Mouse (Mus musculus) yolk sac, embryonic 10.5 days (tissue): ENCODE data around the gene Slc25a11.
A peak's percentile ranks its signal among the peaks of the same experiment; 100 is the strongest.

Experiments
- DNase-seq: peaks from one replicate; pipeline ENCODE4 v3.0.0-alpha.2; 2017; ENCODE audit warnings: low spot score

Gene Slc25a11

DNA sequence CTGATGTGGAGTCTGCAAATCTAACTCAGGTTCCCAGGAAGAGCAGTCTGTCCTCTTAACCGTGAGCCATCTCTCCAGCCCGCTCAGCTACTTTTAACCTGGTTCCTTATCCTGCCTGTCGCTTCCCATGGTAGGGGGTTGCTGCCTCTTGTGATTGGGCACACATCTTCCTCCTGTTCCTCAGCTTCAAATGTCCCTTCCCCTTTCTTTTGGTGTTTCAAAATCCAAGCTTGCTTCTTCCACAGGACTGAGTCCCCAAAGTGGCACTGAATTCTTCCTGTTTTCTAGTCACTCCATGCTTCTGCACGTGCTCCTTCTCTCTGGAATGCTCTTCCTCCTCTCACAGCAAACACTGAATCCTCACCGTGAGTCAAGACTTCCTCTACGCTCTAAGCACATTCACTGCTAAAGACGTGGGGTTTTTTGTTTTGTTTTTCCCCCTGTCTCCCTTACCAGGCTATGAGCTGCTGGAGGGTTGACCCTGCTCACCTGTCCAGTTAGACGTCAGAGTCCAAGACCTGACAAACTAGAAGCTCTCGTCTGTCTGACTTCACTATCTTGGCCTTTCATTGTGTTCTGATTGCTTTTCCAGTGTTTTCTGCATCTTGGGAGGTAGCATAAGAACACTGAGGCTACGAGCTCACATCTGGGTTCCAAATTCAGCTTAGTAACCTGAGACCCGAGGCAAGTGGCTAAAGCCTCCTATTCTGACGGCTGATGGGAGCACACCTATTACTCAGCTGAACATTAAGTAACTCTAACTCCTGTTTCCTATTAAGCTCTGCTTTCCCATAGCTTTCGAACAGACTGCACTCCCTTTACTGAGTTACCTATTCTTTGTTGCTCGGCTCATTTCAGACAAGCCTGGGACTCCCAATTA is 20.2 kb upstream of the Slc25a11 start:
- no peak for DNase-seq

- no peak for DNase-seq
Observed at GRCm38 (mm10) chr11:70666687-70667086, 19.4 kb upstream of the Slc25a11 start.

- no peak for DNase-seq
Observed at GRCm38 (mm10) chr11:70664741-70665140, 17.5 kb upstream of the Slc25a11 start.

- no peak for DNase-seq
Observed at GRCm38 (mm10) chr11:70663957-70664356, 16.7 kb upstream of the Slc25a11 start.

DNA sequence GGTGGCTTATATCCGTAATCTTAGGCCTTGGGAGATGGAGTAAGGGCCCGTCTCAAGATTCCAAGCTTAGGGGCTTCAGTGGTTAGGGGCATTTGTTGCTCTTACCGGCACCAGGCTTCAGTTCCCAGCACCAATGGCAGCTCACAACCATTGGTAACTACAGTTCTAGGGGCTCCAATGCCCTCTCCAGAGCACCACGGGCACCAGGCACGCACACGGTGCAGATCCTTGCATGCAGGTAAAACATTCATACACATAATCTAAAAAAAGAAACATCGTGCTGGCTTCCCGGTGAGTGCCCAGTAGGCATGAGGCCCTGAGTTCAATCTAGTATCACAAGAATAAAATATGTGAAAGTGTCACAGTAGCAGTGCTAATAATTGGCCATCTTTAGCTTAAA is 15.8 kb upstream of the Slc25a11 start:
- no peak for DNase-seq

- no peak for DNase-seq
Observed at GRCm38 (mm10) chr11:70660571-70660970, 13.3 kb upstream of the Slc25a11 start.

GRCm38 (mm10) chr11:70658942-70659341 is 11.7 kb upstream of the Slc25a11 start:
- no peak for DNase-seq

DNA sequence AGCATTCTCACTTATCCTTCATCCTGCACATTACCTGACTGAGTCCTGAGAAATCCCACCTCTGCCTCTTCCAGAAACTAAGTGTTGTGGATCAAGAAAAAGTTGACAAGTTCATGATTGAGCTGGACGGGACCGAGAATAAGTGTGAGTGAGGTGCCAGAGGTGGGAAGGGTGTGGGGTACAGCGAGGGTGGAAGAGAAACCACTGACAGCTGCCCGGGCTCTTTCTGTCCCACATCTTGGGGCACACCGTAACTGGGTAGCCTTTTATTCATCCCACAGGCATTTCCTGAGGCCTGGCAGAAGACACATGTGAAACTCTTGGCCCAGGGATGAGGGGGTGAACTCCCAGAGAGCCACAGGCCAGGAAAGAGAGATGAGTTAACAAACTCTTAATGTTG is 11.2 kb upstream of the Slc25a11 start:
- DNase-seq: no peak

DNA sequence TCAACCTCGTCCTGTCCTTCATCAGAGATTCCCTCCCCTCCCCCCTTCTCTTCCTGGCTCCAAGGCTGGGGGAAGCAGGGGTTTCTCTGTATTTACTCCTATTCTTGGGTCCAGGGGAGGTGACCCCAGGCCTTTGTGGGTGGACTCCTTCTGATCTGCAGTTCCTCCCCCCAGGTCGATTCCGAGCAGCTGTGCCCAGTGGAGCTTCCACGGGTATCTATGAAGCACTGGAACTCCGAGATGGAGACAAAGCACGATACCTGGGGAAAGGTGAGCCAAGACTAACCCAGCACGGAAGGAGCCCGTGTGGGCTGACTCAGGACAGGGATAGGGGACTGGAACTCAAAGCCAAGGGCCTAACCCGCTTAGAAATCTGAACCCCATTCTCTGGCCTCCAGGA is 10.7 kb upstream of the Slc25a11 start:
- DNase-seq: no peak

GRCm38 (mm10) chr11:70657573-70657972 is 10.3 kb upstream of the Slc25a11 start:
- DNase-seq: no peak

DNA sequence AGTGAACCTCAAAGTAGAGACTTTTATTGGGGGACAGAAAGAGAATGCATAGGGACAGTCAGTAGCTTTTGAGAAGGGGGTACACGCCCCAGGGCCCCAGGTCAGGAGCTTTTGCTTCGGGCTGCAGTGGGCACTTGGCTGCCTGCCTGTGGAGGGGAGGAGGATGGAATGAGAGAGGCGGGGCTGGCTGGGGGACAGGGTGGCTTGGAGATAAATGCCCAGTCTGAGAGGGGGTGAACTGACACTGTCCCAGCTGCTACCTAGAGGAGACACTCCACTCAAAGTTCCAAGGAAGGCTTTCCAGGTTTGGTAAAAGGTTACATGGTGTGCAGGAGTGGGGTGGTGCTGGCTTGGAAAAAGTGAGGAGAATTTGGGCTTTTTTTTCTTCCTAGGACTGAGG is 9.7 kb upstream of the Slc25a11 start, which contains the start of gene Eno3:
Gene Eno3 (plus strand): TSS at position 239 of the 400 bp plus-strand sequence.
- no peak for DNase-seq

GRCm38 (mm10) chr11:70656456-70656927 is 9.2 kb upstream of the Slc25a11 start:
- peak; percentile 47 for DNase-seq

DNA sequence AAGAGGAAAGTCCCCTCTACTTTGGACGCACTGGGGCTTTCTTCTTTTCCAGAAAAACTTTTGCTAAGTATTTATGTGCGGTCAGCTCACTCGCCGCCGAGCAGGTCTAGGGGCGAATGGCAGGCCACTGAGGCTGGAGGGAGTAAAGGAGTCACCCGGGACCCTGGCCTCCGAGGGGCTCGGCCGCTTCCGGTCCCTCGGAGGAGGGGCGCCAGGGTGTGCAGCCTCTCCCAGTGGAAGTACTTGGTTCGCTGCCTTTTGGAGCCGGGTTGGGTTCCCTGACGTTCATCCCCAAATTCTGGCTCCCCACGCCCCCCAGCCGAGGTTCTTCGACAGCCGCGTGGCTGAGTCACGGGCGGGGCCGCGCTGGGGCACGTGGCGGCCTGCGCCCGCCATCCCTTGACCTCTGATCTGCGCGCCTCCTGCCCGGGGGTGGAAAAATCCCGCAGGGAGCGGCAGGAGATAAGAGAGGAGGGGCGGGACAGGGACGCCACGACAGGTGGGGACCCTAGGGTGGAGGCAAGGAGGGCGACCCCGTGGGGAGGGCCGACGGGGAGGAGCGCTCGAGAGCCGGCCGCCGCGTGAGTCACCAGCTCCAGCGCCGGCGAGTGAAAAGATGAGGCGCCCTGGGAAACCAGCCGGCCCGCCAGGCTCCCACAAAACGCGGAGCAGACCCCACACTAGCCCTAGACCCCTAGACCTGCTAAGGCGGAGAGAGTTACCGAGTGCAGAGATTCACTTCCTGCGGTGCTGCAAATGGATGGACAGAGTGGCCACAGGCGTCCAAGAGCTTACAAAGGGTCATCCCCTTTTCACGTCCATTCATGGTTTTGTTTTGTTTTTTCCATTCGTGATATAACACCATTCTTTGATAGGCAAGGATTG is 8.5 kb upstream of the Slc25a11 start:
- peak; percentile 83 for DNase-seq

- DNase-seq: peak; percentile 91
Observed at GRCm38 (mm10) chr11:70654923-70655570, 7.8 kb upstream of the Slc25a11 start.

- DNase-seq: peak; percentile 93
Observed at GRCm38 (mm10) chr11:70654198-70654922, 7.1 kb upstream of the Slc25a11 start, which contains the start of gene Pfn1. Pfn1 (minus strand) TSS chr11:70654644.

DNA sequence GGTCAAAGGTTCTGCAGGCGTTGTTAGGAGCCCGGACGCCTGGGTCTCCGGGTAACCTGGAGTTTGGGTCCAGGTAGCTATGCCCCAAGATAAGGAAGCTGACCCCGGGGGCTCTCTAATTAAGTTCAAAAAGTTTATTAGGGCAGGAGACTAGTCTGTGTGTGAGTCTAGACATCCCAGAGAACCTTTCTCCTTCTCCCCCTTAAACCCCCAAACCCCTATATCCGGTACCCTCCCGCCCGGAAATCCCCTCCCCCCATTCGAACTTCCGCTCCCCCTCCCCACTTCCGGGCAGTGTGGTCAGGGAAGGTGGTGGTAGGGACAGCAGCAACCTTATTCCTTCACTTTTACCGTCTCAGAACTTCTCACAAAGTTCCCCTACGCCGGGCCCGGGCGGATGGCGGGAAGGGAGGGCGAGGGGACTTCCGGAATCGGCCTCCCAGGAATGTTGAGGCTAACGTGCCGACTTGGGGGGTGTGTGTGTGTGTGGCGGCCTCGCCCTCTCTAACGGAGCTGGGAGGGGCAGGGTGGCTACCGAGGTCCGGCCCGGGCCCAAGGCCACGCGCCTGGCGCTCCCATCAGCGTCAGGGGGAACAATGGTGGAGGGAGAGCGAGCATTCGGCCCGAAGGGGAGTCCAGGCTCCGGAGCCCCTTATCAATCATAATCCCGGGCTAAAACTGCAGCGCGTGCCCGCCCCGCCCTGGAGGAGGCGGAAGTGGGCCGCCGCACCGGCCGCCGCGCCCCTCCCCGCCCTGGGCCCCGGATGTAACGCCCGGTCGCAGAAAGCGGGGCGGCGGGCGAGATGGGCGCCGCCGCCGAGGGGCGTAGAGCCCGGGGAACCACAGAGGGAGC is 6.3 kb upstream of the Slc25a11 start:
- DNase-seq: peak; percentile 87

- no peak for DNase-seq
Observed at GRCm38 (mm10) chr11:70652884-70653344, 5.6 kb upstream of the Slc25a11 start.

GRCm38 (mm10) chr11:70652029-70652883 is 5.0 kb upstream of the Slc25a11 start:
- DNase-seq: no peak

- DNase-seq: no peak
Observed at GRCm38 (mm10) chr11:70651391-70651790, 4.1 kb upstream of the Slc25a11 start.
